Mouse (Mus musculus): ENCODE measurements around the gene Ank. TPM values are rescaled to one million over a fixed set of nuclear protein-coding genes. Genes with fewer than 3 reads are reported as not detected.

Gene Ank
- total RNA-seq, 2 experiments from 2014 or later, result 26.8 to 27.9 TPM

GRCm38 (mm10) chr15:27495981-27496401 is 29.5 kb downstream of the Ank start:
- no peak for DNase-seq (ENCODE audit: low spot score in 2 of 2)

GRCm38 (mm10) chr15:27496596-27497299 is 30.3 kb downstream of the Ank start:
- no peak for DNase-seq (ENCODE audit: low spot score in 2 of 2)

GRCm38 (mm10) chr15:27497300-27497997 is 31.0 kb downstream of the Ank start:
- DNase-seq (ENCODE audit: low spot score in 2 of 2), result no peak

- no peak for DNase-seq (ENCODE audit: low spot score in 2 of 2)
Observed at GRCm38 (mm10) chr15:27498078-27498477, 31.6 kb downstream of the Ank start.

GRCm38 (mm10) chr15:27500390-27500789 is 33.9 kb downstream of the Ank start:
- DNase-seq (ENCODE audit: low spot score in 2 of 2), result no peak

GRCm38 (mm10) chr15:27502338-27502737 is 35.9 kb downstream of the Ank start:
- no peak for DNase-seq (ENCODE audit: low spot score in 2 of 2)

GRCm38 (mm10) chr15:27503221-27503620 is 36.7 kb downstream of the Ank start:
- DNase-seq (ENCODE audit: low spot score in 2 of 2), result no peak

GRCm38 (mm10) chr15:27503801-27504730 is 37.6 kb downstream of the Ank start:
- no peak for DNase-seq (ENCODE audit: low spot score in 2 of 2)

- no peak for DNase-seq (ENCODE audit: low spot score in 2 of 2)
Observed at GRCm38 (mm10) chr15:27506127-27506886, 39.8 kb downstream of the Ank start.

GRCm38 (mm10) chr15:27506893-27507596 is 40.6 kb downstream of the Ank start:
- DNase-seq (ENCODE audit: low spot score in 2 of 2), result no peak

GRCm38 (mm10) chr15:27508169-27508568 is 41.7 kb downstream of the Ank start:
- DNase-seq (ENCODE audit: low spot score in 2 of 2), result no peak

- DNase-seq (ENCODE audit: low spot score in 2 of 2), result no peak
Observed at GRCm38 (mm10) chr15:27508982-27509381, 42.5 kb downstream of the Ank start.

- DNase-seq (ENCODE audit: low spot score in 2 of 2), result no peak
Observed at GRCm38 (mm10) chr15:27516927-27517326, 50.5 kb downstream of the Ank start.

- no peak for DNase-seq (ENCODE audit: low spot score in 2 of 2)
Observed at GRCm38 (mm10) chr15:27518026-27518425, 51.5 kb downstream of the Ank start.

- no peak for DNase-seq (ENCODE audit: low spot score in 2 of 2)
Observed at GRCm38 (mm10) chr15:27519857-27520256, 53.4 kb downstream of the Ank start.

GRCm38 (mm10) chr15:27525233-27526005 is 58.9 kb downstream of the Ank start:
- no peak for DNase-seq (ENCODE audit: low spot score in 2 of 2)

- DNase-seq (ENCODE audit: low spot score in 2 of 2), result no peak
Observed at GRCm38 (mm10) chr15:27528896-27529295, 62.4 kb downstream of the Ank start.

- no peak for DNase-seq (ENCODE audit: low spot score in 2 of 2)
Observed at GRCm38 (mm10) chr15:27530023-27530422, 63.5 kb downstream of the Ank start.

- no peak for DNase-seq (ENCODE audit: low spot score in 2 of 2)
Observed at GRCm38 (mm10) chr15:27533036-27533435, 66.6 kb downstream of the Ank start.

Data from adrenal gland, postnatal 4 days (tissue).